Mouse (Mus musculus): Measurements from ENCODE around the gene Fis1.

The Fis1 gene

DNA sequence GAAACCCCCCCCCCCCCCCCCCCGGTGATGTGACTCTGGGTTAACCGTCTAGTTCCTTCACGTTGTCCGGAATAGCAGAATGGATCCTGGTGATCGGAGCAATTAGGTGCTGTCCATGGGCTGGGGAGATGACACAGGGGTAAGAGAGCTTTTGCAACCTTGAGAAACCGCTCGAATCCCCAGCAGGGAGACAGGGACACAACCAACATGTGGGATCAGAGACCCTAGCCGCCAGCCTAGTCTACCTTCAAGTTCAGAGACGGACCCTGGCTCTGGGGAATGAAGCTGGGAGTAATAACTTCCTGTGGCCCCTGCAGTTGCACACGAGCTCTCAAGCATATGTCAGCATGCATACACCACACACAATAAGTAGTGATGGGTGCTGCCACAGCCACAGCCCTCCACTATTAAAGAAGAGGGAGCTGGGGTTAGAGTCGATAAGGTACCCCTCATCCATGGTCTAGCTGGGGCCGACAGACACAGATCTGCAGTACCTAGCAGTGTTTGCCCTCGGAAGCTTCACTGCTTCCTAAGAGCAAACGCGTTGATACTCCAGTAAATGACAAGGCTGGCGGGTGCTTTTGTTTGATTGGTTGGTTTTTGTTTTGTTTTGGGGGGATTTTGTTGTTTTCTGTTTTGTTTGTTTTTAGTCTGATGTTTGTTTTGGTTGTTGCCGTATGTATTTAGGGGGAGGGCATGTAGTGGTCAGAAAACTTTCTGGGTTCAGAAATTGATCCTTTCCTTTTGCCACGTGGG is 33.4 kb upstream of the Fis1 start:
- TF ChIP-seq CTCF (conservative IDR thresholded peaks at IDR 0.05; ENCODE audit: low read length) (no peak), NANOG (IDR thresholded peaks at IDR 0.05; ENCODE audit: borderline replicate concordance, low read length) (no peak), POU5F1 (IDR thresholded peaks at IDR 0.05; ENCODE audit: borderline replicate concordance, low read length) (no peak)
- peak overlapping the region; percentile 88 for H3K4me3 ChIP-seq (replicated peaks; ENCODE audit: low read length)
- peaks cover 40% of the 10 kb centered on the region for H3K4me1 ChIP-seq (replicated peaks; ENCODE audit: low read depth, low read length)
- H3K27me3 ChIP-seq (ENCODE audit: insufficient read depth, low read length) = no peaks in the 10 kb centered on the region
- H3K36me3 ChIP-seq (ENCODE audit: insufficient read depth, low read length) = peaks cover 32% of the 10 kb centered on the region
- peaks cover 3% of the 10 kb centered on the region for H3K9me3 ChIP-seq (ENCODE audit: low read length)

DNA sequence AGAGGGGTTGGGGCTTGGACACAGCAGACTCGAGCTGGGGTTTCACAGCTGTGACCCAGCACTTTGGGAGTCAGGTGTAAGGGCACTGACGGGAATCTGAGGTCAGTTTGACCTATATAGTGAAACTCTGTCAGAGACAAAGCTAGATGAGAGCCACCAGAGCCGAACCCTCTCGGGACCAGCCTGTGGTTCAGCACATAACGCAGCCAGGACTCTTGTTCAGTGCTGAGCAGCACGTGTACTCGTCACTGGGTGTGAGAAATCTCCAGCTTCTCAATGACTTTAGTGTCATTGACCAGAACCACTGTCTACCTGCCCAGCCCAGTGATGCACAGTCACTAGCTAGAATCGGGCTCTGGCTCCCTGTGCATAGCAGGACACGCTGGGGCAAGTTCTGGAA is 30.2 kb upstream of the Fis1 start:
- peaks cover 59% of the 10 kb centered on the region for H3K36me3 ChIP-seq (ENCODE audit: insufficient read depth, low read length)
- H3K9me3 ChIP-seq (ENCODE audit: low read length) = no peaks in the 10 kb centered on the region
- TF ChIP-seq CTCF (conservative IDR thresholded peaks at IDR 0.05; ENCODE audit: low read length) (no peak), POU5F1 (IDR thresholded peaks at IDR 0.05; ENCODE audit: borderline replicate concordance, low read length) (no peak), NANOG (IDR thresholded peaks at IDR 0.05; ENCODE audit: borderline replicate concordance, low read length) (no peak)
- no peaks in the 10 kb centered on the region for H3K27me3 ChIP-seq (ENCODE audit: insufficient read depth, low read length)
- peaks cover 51% of the 10 kb centered on the region for H3K4me1 ChIP-seq (replicated peaks; ENCODE audit: low read depth, low read length)
- no peak overlapping the region for H3K4me3 ChIP-seq (replicated peaks; ENCODE audit: low read length)

DNA sequence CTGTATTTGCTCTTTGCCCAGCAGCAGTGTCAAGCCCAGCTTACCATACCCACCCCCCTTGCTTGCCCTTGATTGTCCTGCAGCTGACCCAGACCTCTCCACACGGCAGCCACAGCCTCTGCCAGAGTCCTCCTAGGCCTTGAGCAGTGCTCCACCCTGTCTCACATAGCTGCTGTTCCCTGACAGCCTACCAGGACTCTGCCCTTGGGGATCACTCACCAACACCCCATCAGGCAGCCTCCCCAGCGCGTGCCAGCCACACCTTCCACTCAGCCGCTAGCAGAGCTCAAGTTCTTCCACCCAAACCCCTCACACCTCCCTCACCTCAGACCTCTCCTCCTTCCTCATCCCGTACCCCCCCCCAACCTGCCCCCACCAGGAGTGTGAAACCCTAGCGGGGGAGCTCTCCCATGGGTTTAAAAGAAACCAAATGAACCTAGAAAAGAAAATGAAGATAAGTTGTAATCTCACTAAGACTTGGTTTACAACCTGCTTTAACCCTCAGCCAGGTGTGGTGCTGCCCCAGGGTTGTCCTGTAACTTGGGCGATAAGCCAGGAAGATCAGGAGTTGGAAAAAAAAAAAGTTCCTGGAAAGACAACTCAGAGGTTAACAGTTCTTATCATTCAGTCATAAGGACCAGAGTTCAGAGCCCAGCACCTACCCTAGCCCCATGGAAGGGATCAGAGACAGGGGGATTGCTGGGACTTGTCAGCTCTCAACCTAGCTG is 29.2 kb upstream of the Fis1 start:
- peaks cover 51% of the 10 kb centered on the region for H3K4me1 ChIP-seq (replicated peaks; ENCODE audit: low read depth, low read length)
- no peak for TF ChIP-seq NANOG (IDR thresholded peaks at IDR 0.05; ENCODE audit: borderline replicate concordance, low read length)
- no peak for TF ChIP-seq CTCF (conservative IDR thresholded peaks at IDR 0.05; ENCODE audit: low read length)
- TF ChIP-seq POU5F1 (IDR thresholded peaks at IDR 0.05; ENCODE audit: borderline replicate concordance, low read length) = no peak
- H3K9me3 ChIP-seq (ENCODE audit: low read length) = no peaks in the 10 kb centered on the region
- H3K4me3 ChIP-seq (replicated peaks; ENCODE audit: low read length) = no peak overlapping the region
- H3K27me3 ChIP-seq (ENCODE audit: insufficient read depth, low read length) = no peaks in the 10 kb centered on the region
- H3K36me3 ChIP-seq (ENCODE audit: insufficient read depth, low read length) = peaks cover 63% of the 10 kb centered on the region

DNA sequence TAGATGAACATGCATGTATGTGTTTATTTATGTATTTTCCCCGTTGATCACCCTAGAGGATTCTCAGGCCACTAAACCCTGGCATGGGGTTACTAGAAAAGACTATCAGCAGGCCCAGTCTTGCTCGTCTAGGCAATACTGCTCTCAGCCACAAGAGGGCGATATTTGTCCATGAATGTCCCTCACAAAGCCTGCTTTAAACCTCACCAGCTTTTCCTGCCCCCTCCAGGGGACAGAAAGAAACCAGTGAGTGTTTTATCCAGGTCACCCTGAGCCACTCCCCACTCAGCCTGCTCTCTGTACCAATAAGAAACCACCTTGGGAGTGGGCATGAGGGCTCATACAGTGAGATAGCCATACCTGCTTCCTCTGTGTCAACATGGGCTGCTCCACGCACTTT is 24.0 kb upstream of the Fis1 start:
- Histone ChIP-seq H3K4me1 (replicated peaks; ENCODE audit: low read depth, low read length) (peaks cover 64% of the 10 kb centered on the region), H3K9me3 (ENCODE audit: low read length) (no peaks in the 10 kb centered on the region), H3K27me3 (ENCODE audit: insufficient read depth, low read length) (no peaks in the 10 kb centered on the region), H3K4me3 (replicated peaks; ENCODE audit: low read length) (no peak overlapping the region), H3K36me3 (ENCODE audit: insufficient read depth, low read length) (peaks cover 86% of the 10 kb centered on the region)
- TF ChIP-seq POU5F1 (IDR thresholded peaks at IDR 0.05; ENCODE audit: borderline replicate concordance, low read length) (no peak), CTCF (conservative IDR thresholded peaks at IDR 0.05; ENCODE audit: low read length) (peak; percentile 71)

DNA sequence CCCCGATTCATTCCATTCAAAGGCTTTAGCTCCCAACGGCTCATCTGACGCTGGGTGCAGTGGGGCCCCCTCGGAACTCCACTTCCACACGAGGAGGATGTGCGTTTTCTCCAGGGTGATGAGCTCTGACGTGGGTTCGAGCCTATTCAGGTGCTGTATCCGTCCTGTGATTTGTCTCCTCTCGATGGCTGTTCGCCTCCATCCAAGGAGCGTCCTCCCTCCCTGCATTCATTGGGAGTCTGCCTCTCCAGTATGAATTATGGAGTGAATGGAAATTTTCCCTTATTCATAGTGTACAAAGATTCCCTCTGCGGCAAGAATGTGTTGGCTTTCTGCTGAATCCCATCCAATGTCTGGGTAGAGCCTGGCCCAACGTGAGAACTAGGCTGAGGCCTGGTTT is 21.2 kb upstream of the Fis1 start:
- no peak for TF ChIP-seq POU5F1 (IDR thresholded peaks at IDR 0.05; ENCODE audit: borderline replicate concordance, low read length)
- TF ChIP-seq CTCF (conservative IDR thresholded peaks at IDR 0.05; ENCODE audit: low read length) = no peak
- TF ChIP-seq NANOG (IDR thresholded peaks at IDR 0.05; ENCODE audit: borderline replicate concordance, low read length) = no peak
- Histone ChIP-seq H3K4me1 (replicated peaks; ENCODE audit: low read depth, low read length) (peaks cover 83% of the 10 kb centered on the region), H3K27me3 (ENCODE audit: insufficient read depth, low read length) (no peaks in the 10 kb centered on the region), H3K9me3 (ENCODE audit: low read length) (no peaks in the 10 kb centered on the region), H3K36me3 (ENCODE audit: insufficient read depth, low read length) (peaks cover 78% of the 10 kb centered on the region), H3K4me3 (replicated peaks; ENCODE audit: low read length) (0 out of 2 replicates have a peak overlapping the region, but pooled peaks have one; percentile 4)

DNA sequence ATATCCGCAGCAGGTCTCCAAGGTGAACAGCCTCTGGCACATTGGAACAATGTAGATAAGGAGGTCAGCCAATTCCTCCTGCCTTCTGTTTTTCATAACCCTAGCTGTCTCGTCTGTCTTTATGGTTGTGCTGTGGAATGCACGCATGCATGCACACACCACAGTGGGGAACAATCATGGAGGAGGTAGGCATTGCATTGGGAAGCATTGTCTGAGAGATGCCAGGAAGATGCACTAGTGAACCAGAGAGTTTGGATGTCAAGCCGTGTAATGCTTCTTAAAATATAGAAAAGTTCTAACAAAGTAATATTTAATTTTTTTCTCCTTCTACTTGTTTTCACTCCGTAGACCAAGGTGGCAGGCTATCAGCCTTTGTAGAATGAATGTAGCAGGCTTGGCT is 20.1 kb upstream of the Fis1 start:
- Histone ChIP-seq H3K9me3 (ENCODE audit: low read length) (peaks cover 4% of the 10 kb centered on the region), H3K36me3 (ENCODE audit: insufficient read depth, low read length) (peaks cover 73% of the 10 kb centered on the region), H3K27me3 (ENCODE audit: insufficient read depth, low read length) (no peaks in the 10 kb centered on the region), H3K4me1 (replicated peaks; ENCODE audit: low read depth, low read length) (peaks cover 82% of the 10 kb centered on the region), H3K4me3 (replicated peaks; ENCODE audit: low read length) (no peak overlapping the region)
- TF ChIP-seq CTCF (conservative IDR thresholded peaks at IDR 0.05; ENCODE audit: low read length) (no peak), NANOG (IDR thresholded peaks at IDR 0.05; ENCODE audit: borderline replicate concordance, low read length) (no peak), POU5F1 (IDR thresholded peaks at IDR 0.05; ENCODE audit: borderline replicate concordance, low read length) (no peak)

DNA sequence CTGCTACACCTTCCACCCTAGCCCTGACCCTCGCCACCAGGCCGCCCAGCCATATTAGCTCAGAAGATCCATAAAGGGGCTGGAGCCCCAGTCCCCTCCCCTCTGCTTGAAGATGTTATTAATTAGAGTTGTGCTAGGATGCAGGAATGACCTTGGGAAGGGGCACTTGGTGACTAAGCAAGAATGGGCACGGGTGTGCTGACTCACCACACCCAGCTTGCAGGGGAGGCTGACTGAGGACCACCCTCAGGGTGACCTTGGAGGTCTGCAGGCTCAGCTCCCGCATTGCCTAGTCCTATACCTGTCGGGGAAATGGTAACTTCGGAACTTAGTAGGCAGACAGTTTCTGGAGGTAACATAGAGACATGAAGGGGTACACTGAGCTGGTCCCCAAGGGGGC is 19.1 kb upstream of the Fis1 start:
- Histone ChIP-seq H3K9me3 (ENCODE audit: low read length) (peaks cover 12% of the 10 kb centered on the region), H3K36me3 (ENCODE audit: insufficient read depth, low read length) (peaks cover 76% of the 10 kb centered on the region), H3K4me1 (replicated peaks; ENCODE audit: low read depth, low read length) (peaks cover 82% of the 10 kb centered on the region), H3K4me3 (replicated peaks; ENCODE audit: low read length) (peak overlapping the region; percentile 48), H3K27me3 (ENCODE audit: insufficient read depth, low read length) (no peaks in the 10 kb centered on the region)
- TF ChIP-seq POU5F1 (IDR thresholded peaks at IDR 0.05; ENCODE audit: borderline replicate concordance, low read length) (no peak), CTCF (conservative IDR thresholded peaks at IDR 0.05; ENCODE audit: low read length) (no peak), NANOG (IDR thresholded peaks at IDR 0.05; ENCODE audit: borderline replicate concordance, low read length) (no peak)

DNA sequence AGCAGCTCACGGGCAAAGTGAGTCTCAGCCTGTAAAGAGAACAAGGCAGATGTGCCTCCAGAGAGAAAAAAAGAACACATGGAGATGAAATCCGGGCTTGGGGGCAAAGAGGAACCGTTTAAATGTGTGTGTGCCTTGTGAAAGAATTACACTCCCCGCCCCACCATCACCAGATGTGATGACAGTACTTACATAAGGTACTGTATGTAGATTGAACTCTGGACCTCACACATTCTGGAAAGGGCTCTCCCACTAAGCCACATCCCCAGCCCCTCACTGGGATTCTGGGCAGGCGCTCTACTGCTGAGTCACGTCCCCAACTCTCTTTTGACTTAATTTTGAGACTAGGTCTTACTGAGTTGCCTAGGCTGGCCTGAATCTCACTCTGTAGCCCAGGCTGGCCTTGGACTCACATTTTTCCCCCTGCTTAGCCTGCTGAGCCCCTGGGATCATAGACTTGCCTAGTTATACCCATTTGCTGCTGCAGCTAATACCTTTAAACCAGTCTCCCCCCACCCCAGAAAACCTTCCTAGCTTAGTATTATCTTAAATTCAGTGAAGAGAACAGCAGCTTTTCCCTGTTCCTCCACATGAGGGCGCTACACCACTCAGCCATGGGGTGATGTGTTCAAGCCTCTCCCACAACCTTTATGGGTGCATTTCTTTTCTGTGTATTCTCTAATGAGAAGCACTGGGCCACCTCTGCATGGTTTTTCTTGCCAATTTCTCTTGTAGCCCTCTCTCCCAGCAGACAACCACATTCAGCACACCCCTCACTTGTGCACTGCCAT is 17.0 kb upstream of the Fis1 start:
- no peak for TF ChIP-seq POU5F1 (IDR thresholded peaks at IDR 0.05; ENCODE audit: borderline replicate concordance, low read length)
- TF ChIP-seq NANOG (IDR thresholded peaks at IDR 0.05; ENCODE audit: borderline replicate concordance, low read length) = peak; percentile 62; the same call in 1 of the 2 replicates
- peak; percentile 56 for TF ChIP-seq CTCF (conservative IDR thresholded peaks at IDR 0.05; ENCODE audit: low read length)
- peaks cover 20% of the 10 kb centered on the region for H3K9me3 ChIP-seq (ENCODE audit: low read length)
- peaks cover 63% of the 10 kb centered on the region for H3K4me1 ChIP-seq (replicated peaks; ENCODE audit: low read depth, low read length)
- H3K27me3 ChIP-seq (ENCODE audit: insufficient read depth, low read length) = no peaks in the 10 kb centered on the region
- peaks cover 61% of the 10 kb centered on the region for H3K36me3 ChIP-seq (ENCODE audit: insufficient read depth, low read length)
- H3K4me3 ChIP-seq (replicated peaks; ENCODE audit: low read length) = peak overlapping the region; percentile 37
